Mouse (Mus musculus): ENCODE measurements around the gene Tfb1m. TPM values are rescaled to one million over a fixed set of nuclear protein-coding genes. Genes with fewer than 3 reads are reported as not detected.

The Tfb1m gene
- total and polyA plus RNA-seq, 2 experiments: 5.0 to 15.8 TPM

- DNase-seq (ENCODE audit: extremely low read depth, low read depth, low spot score): no peak
These were observed 28.1 kb downstream of the Tfb1m start for GRCm38 (mm10) chr17:3529523-3529922.

GRCm38 (mm10) chr17:3527841-3528471, 29.6 kb downstream of the Tfb1m start:
- peaks cover 6% of the 10 kb centered on the region; the same call in 1 of the 2 replicates for H3K36me3 ChIP-seq (ENCODE audit: control insufficient read depth, insufficient read depth, low read length)
- H3K27me3 ChIP-seq (ENCODE audit: control insufficient read depth, insufficient read depth, low read length): no peaks in the 10 kb centered on the region
- no peaks in the 10 kb centered on the region for H3K79me2 ChIP-seq (ENCODE audit: control insufficient read depth, insufficient read depth, low read length)
- no peak for TF ChIP-seq POLR2A (IDR thresholded peaks at IDR 0.05; ENCODE audit: extremely low read depth, insufficient read depth, low read length)
- TF ChIP-seq CTCF (IDR thresholded peaks at IDR 0.05; ENCODE audit: low read depth, low read length): no peak
- H3K27ac ChIP-seq (replicated peaks; ENCODE audit: insufficient read depth, low read depth, low read length): no peak overlapping the region
- DNase-seq (ENCODE audit: extremely low read depth, low read depth, low spot score): no peak
- no peak overlapping the region for H3K4me3 ChIP-seq (ENCODE audit: insufficient read depth, low read depth, low read length)
- WGBS: 94% methylated on average over 6 of the region's 6 CpGs
- no peaks in the 10 kb centered on the region for H3K4me1 ChIP-seq (ENCODE audit: control insufficient read depth, insufficient read depth, low read length)
- H3K9ac ChIP-seq (ENCODE audit: low read depth, low read length): no peak overlapping the region

More at GRCm38 (mm10) chr17:3529523-3529922, 28.1 kb downstream of the Tfb1m start:
- no peak overlapping the region for H3K27ac ChIP-seq (replicated peaks; ENCODE audit: insufficient read depth, low read depth, low read length)
- H3K27me3 ChIP-seq (ENCODE audit: control insufficient read depth, insufficient read depth, low read length): no peaks in the 10 kb centered on the region
- H3K36me3 ChIP-seq (ENCODE audit: control insufficient read depth, insufficient read depth, low read length): peaks cover 6% of the 10 kb centered on the region; the same call in 1 of the 2 replicates
- H3K4me1 ChIP-seq (ENCODE audit: control insufficient read depth, insufficient read depth, low read length): no peaks in the 10 kb centered on the region
- H3K79me2 ChIP-seq (ENCODE audit: control insufficient read depth, insufficient read depth, low read length): no peaks in the 10 kb centered on the region
- no peak overlapping the region for H3K9ac ChIP-seq (ENCODE audit: low read depth, low read length)
- 86% methylated on average over 3 of the region's 3 CpGs for WGBS
- no peak for TF ChIP-seq CTCF (IDR thresholded peaks at IDR 0.05; ENCODE audit: low read depth, low read length)
- TF ChIP-seq POLR2A (IDR thresholded peaks at IDR 0.05; ENCODE audit: extremely low read depth, insufficient read depth, low read length): no peak
- H3K4me3 ChIP-seq (ENCODE audit: insufficient read depth, low read depth, low read length): no peak overlapping the region

GRCm38 (mm10) chr17:3520344-3520743, 37.2 kb downstream of the Tfb1m start:
- DNase-seq (ENCODE audit: extremely low read depth, low read depth, low spot score): no peak
- no peak overlapping the region for H3K4me3 ChIP-seq (ENCODE audit: insufficient read depth, low read depth, low read length)
- H3K36me3 ChIP-seq (ENCODE audit: control insufficient read depth, insufficient read depth, low read length): peaks cover 21% of the 10 kb centered on the region; the same call in 1 of the 2 replicates
- 95% methylated on average over 5 of the region's 5 CpGs for WGBS
- no peak for TF ChIP-seq POLR2A (IDR thresholded peaks at IDR 0.05; ENCODE audit: extremely low read depth, insufficient read depth, low read length)
- no peak for TF ChIP-seq CTCF (IDR thresholded peaks at IDR 0.05; ENCODE audit: low read depth, low read length)
- no peaks in the 10 kb centered on the region for H3K27me3 ChIP-seq (ENCODE audit: control insufficient read depth, insufficient read depth, low read length)
- H3K27ac ChIP-seq (replicated peaks; ENCODE audit: insufficient read depth, low read depth, low read length): no peak overlapping the region
- no peaks in the 10 kb centered on the region for H3K79me2 ChIP-seq (ENCODE audit: control insufficient read depth, insufficient read depth, low read length)
- H3K9ac ChIP-seq (ENCODE audit: low read depth, low read length): no peak overlapping the region
- no peaks in the 10 kb centered on the region for H3K4me1 ChIP-seq (ENCODE audit: control insufficient read depth, insufficient read depth, low read length)

- Histone ChIP-seq H3K27me3 (ENCODE audit: control insufficient read depth, insufficient read depth, low read length) (no peaks in the 10 kb centered on the region), H3K79me2 (ENCODE audit: control insufficient read depth, insufficient read depth, low read length) (no peaks in the 10 kb centered on the region), H3K9ac (ENCODE audit: low read depth, low read length) (no peak overlapping the region)
These were observed 41.2 kb downstream of the Tfb1m start for GRCm38 (mm10) chr17:3516406-3516805.

GRCm38 (mm10) chr17:3515851-3516250, 41.7 kb downstream of the Tfb1m start:
- DNase-seq (ENCODE audit: extremely low read depth, low read depth, low spot score): no peak
- TF ChIP-seq CTCF (IDR thresholded peaks at IDR 0.05; ENCODE audit: low read depth, low read length) (no peak), POLR2A (IDR thresholded peaks at IDR 0.05; ENCODE audit: extremely low read depth, insufficient read depth, low read length) (no peak)
- Histone ChIP-seq H3K79me2 (ENCODE audit: control insufficient read depth, insufficient read depth, low read length) (no peaks in the 10 kb centered on the region), H3K4me1 (ENCODE audit: control insufficient read depth, insufficient read depth, low read length) (no peaks in the 10 kb centered on the region), H3K27me3 (ENCODE audit: control insufficient read depth, insufficient read depth, low read length) (no peaks in the 10 kb centered on the region), H3K27ac (replicated peaks; ENCODE audit: insufficient read depth, low read depth, low read length) (no peak overlapping the region), H3K4me3 (ENCODE audit: insufficient read depth, low read depth, low read length) (no peak overlapping the region), H3K9ac (ENCODE audit: low read depth, low read length) (no peak overlapping the region), H3K36me3 (ENCODE audit: control insufficient read depth, insufficient read depth, low read length) (peaks cover 21% of the 10 kb centered on the region; the same call in 1 of the 2 replicates)
- 89% methylated on average over 8 of the region's 8 CpGs for WGBS

More at GRCm38 (mm10) chr17:3516406-3516805, 41.2 kb downstream of the Tfb1m start:
- DNase-seq (ENCODE audit: extremely low read depth, low read depth, low spot score): no peak
- no peak overlapping the region for H3K27ac ChIP-seq (replicated peaks; ENCODE audit: insufficient read depth, low read depth, low read length)
- 94% methylated on average over 9 of the region's 9 CpGs for WGBS
- TF ChIP-seq CTCF (IDR thresholded peaks at IDR 0.05; ENCODE audit: low read depth, low read length): no peak
- no peak for TF ChIP-seq POLR2A (IDR thresholded peaks at IDR 0.05; ENCODE audit: extremely low read depth, insufficient read depth, low read length)
- H3K36me3 ChIP-seq (ENCODE audit: control insufficient read depth, insufficient read depth, low read length): peaks cover 22% of the 10 kb centered on the region; the same call in 1 of the 2 replicates
- H3K4me1 ChIP-seq (ENCODE audit: control insufficient read depth, insufficient read depth, low read length): no peaks in the 10 kb centered on the region
- H3K4me3 ChIP-seq (ENCODE audit: insufficient read depth, low read depth, low read length): no peak overlapping the region

- WGBS: 83% methylated on average over 5 of the region's 5 CpGs
- H3K36me3 ChIP-seq (ENCODE audit: control insufficient read depth, insufficient read depth, low read length): peaks cover 13% of the 10 kb centered on the region; the same call in 1 of the 2 replicates
- no peak for DNase-seq (ENCODE audit: extremely low read depth, low read depth, low spot score)
- TF ChIP-seq POLR2A (IDR thresholded peaks at IDR 0.05; ENCODE audit: extremely low read depth, insufficient read depth, low read length) (no peak), CTCF (IDR thresholded peaks at IDR 0.05; ENCODE audit: low read depth, low read length) (no peak)
- no peak overlapping the region for H3K27ac ChIP-seq (replicated peaks; ENCODE audit: insufficient read depth, low read depth, low read length)
- no peak overlapping the region for H3K4me3 ChIP-seq (ENCODE audit: insufficient read depth, low read depth, low read length)
- H3K9ac ChIP-seq (ENCODE audit: low read depth, low read length): no peak overlapping the region
- H3K4me1 ChIP-seq (ENCODE audit: control insufficient read depth, insufficient read depth, low read length): no peaks in the 10 kb centered on the region
- no peaks in the 10 kb centered on the region for H3K27me3 ChIP-seq (ENCODE audit: control insufficient read depth, insufficient read depth, low read length)
- H3K79me2 ChIP-seq (ENCODE audit: control insufficient read depth, insufficient read depth, low read length): no peaks in the 10 kb centered on the region
These were observed 43.3 kb downstream of the Tfb1m start for GRCm38 (mm10) chr17:3514316-3514715.
